In the genomic region with DNA sequence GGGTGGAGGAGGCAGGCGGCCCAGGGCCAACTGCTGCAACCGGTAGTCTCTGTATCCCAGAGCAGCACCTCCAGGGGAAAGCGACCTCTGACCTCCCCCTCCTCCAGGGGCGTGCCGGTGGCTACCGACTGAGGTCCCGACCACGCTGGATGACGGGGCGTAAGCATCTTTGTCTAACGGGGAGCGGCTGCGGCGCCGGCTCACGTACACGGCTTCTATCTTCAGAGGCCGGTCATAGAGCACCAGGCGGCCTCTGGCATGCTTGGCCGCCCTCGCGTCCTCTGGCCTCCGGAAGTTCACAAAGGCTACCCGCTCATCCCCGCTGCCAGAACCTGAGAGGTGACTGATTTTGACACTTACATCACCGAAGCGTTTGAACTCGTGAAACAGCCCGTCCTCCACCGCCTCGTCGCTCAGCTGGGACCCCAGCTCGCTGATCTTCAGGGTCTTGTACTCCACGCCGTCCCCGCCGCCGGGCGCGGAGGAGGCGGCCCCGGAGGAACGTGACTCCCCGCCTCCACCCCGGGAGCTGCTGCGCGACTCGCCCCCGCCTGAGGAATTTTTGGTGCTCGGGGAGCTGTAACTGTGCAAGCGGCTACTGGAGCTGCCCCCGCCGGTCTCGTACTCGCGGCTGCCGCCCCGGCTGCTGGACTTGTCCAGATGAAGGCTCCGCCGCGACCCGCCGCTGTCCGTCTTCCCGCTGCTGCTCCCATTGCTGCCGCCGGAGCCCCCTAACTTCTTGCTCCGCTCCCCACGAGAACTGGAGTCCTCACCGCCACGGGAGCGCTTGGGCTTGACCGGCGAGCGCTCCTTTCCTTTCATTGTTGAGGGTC, we compare ENCODE assay signal across 8 mouse cellular contexts. TPM values are rescaled to one million over a fixed set of nuclear protein-coding genes. Genes with fewer than 3 reads are reported as not detected.
A peak's percentile ranks its signal among the peaks of the same experiment; 100 is the strongest.
DNase-seq lines count a peak whose midpoint lies in the region; ATAC-seq and TF ChIP-seq lines count a peak whose summit lies in the region.

No protein-coding gene starts in this region.

- H3K4me2 ChIP-seq in limb, embryonic 13.5 days (replicated peaks) = peak overlapping the region; percentile 98
- peak overlapping the region; percentile 93 for H3K4me2 ChIP-seq in myocyte (ENCODE audit: low read depth)

- peak overlapping the region; percentile 92 for H3K27ac ChIP-seq in limb, embryonic 13.5 days

- H3ac ChIP-seq in myocyte (ENCODE audit: control insufficient read depth, insufficient read length) = peak overlapping the region; percentile 91

- no peaks in the 10 kb centered on the region for H3K9me3 ChIP-seq in limb, embryonic 13.5 days

- peak; percentile 15 for TF ChIP-seq POLR2A in myocyte (IDR thresholded peaks at IDR 0.05; ENCODE audit: insufficient read length, low read depth)

- no peak for ATAC-seq in limb, embryonic 13.5 days (ENCODE audit: low FRiP score, low read depth)

- WGBS in limb, embryonic 13.5 days = under 1% methylated on average over 75 of the region's 75 CpGs

- H3K4me1 ChIP-seq in limb, embryonic 13.5 days = peaks cover 39% of the 10 kb centered on the region

- peak overlapping the region; percentile 93 for H3K4me3 ChIP-seq in limb, embryonic 13.5 days
- peak overlapping the region; percentile 87 for H3K4me3 ChIP-seq in myocyte

- peaks cover 19% of the 10 kb centered on the region for H3K36me3 ChIP-seq in limb, embryonic 13.5 days
- peaks cover 25% of the 10 kb centered on the region for H3K36me3 ChIP-seq in myocyte (ENCODE audit: control insufficient read depth, insufficient read depth)

- peak overlapping the region; percentile 91 for H3K9ac ChIP-seq in limb, embryonic 13.5 days

- intact Hi-C loops in heart, postnatal 25 days (cut with DNase I) = no loop called here
- intact Hi-C loops in gastrocnemius, postnatal 36 days (cut with DNase I) = no loop called here

- DNase-seq in heart, adult 11 months = peak; percentile 96
- DNase-seq in heart, postnatal 25 days (ENCODE audit: low spot score) = no peak
- peak; percentile 69 for DNase-seq in embryo, embryonic 11 days
- peak; percentile 17 to 19 for DNase-seq in gastrocnemius, postnatal 36 days
- DNase-seq in kidney, adult 11 months = peak; percentile 78
- peak; percentile 65 for DNase-seq in testis, postnatal 14 days (ENCODE audit: low spot score)

- peaks cover 53% of the 10 kb centered on the region for H3K79me2 ChIP-seq in myocyte (ENCODE audit: control insufficient read depth, insufficient read depth)

- no peaks in the 10 kb centered on the region for H3K27me3 ChIP-seq in limb, embryonic 13.5 days
- no peaks in the 10 kb centered on the region for H3K27me3 ChIP-seq in myocyte (ENCODE audit: control insufficient read depth, insufficient read depth, insufficient read length)

TF ChIP-seq in myocyte, 11 proteins besides CTCF, POLR2A, EP300 and RAD21:
- TF ChIP-seq MYOD1 (IDR thresholded peaks at IDR 0.05; ENCODE audit: control insufficient read depth in 1 of 3, insufficient read length in 2 of 3, low read depth in 2 of 3) (no peak), E2F4 (IDR thresholded peaks at IDR 0.05; ENCODE audit: insufficient read depth) (no peak), MAX (IDR thresholded peaks at IDR 0.05; ENCODE audit: low read depth) (no peak), REST (IDR thresholded peaks at IDR 0.05; ENCODE audit: insufficient read depth, insufficient read length) (no peak), CEBPB (IDR thresholded peaks at IDR 0.05; ENCODE audit: insufficient read depth, poor library complexity, severe bottlenecking) (no peak), MYOG (IDR thresholded peaks at IDR 0.05; ENCODE audit: control insufficient read depth in 1 of 3, insufficient read depth in 1 of 3, insufficient read length in 2 of 3, low read depth in 2 of 3) (no peak), TCF12 (IDR thresholded peaks at IDR 0.05; ENCODE audit: insufficient read depth, poor library complexity, severe bottlenecking) (no peak), TCF3 (IDR thresholded peaks at IDR 0.05; ENCODE audit: insufficient read length, low read depth) (no peak), POLR2AphosphoS2 (IDR thresholded peaks at IDR 0.05; ENCODE audit: insufficient read length, low read depth) (no peak), SRF (IDR thresholded peaks at IDR 0.05; ENCODE audit: control insufficient read depth, insufficient read length, low read depth) (no peak), USF1 (IDR thresholded peaks at IDR 0.05; ENCODE audit: low read depth) (no peak)

RNA-seq across cellular contexts. Expression of a gene that starts 1.1 kb away (rescaled TPM):
- total RNA-seq in heart, postnatal 25 days (2021) = 10 to 100 TPM; 20.5 to 23.7 TPM
- total RNA-seq in gastrocnemius, postnatal 36 days (2021) = 10 to 100 TPM; 17.0 to 22.1 TPM
- 16.5 and 16.8 TPM in 2 replicates for polyA plus RNA-seq in limb, embryonic 13.5 days (2015; fragmentation: Nextera tagmentation; extraction: Ambion mirVana)
- polyA plus RNA-seq in myocyte (2012; fragmentation: generic; extraction: Trizol) = 4.3 TPM

RNA-seq across cellular contexts. Expression of a gene that starts 41.3 kb away (rescaled TPM):
- under 1 TPM; 0.26 to 0.36 TPM for total RNA-seq in heart, postnatal 25 days (2021)
- total RNA-seq in gastrocnemius, postnatal 36 days (2021) = under 1 TPM; 0.10 to 0.18 TPM
- polyA plus RNA-seq in limb, embryonic 13.5 days (2015; fragmentation: Nextera tagmentation; extraction: Ambion mirVana) = 10.6 and 11.0 TPM in 2 replicates
- polyA plus RNA-seq in myocyte (2012; fragmentation: generic; extraction: Trizol) = 0.14 TPM

RNA-seq across cellular contexts. Expression of a gene that starts 53.7 kb away (rescaled TPM):
- total RNA-seq in heart, postnatal 25 days (2021) = 10 to 100 TPM; 65.2 to 66.1 TPM
- total RNA-seq in gastrocnemius, postnatal 36 days (2021) = 10 to 100 TPM; 50.4 to 58.4 TPM
- polyA plus RNA-seq in limb, embryonic 13.5 days (2015; fragmentation: Nextera tagmentation; extraction: Ambion mirVana) = 184 and 190 TPM in 2 replicates
- polyA plus RNA-seq in myocyte (2012; fragmentation: generic; extraction: Trizol) = 156 TPM
